Mouse (Mus musculus) ZHBTc4 (cell line): ENCODE data around the gene Enah.

Experiments
- DNase-seq: peaks from one replicate; pipeline ENCODE4 v3.0.0-alpha.2; 2011; ENCODE audit warnings: low read depth, low spot score

Enah gene

DNA sequence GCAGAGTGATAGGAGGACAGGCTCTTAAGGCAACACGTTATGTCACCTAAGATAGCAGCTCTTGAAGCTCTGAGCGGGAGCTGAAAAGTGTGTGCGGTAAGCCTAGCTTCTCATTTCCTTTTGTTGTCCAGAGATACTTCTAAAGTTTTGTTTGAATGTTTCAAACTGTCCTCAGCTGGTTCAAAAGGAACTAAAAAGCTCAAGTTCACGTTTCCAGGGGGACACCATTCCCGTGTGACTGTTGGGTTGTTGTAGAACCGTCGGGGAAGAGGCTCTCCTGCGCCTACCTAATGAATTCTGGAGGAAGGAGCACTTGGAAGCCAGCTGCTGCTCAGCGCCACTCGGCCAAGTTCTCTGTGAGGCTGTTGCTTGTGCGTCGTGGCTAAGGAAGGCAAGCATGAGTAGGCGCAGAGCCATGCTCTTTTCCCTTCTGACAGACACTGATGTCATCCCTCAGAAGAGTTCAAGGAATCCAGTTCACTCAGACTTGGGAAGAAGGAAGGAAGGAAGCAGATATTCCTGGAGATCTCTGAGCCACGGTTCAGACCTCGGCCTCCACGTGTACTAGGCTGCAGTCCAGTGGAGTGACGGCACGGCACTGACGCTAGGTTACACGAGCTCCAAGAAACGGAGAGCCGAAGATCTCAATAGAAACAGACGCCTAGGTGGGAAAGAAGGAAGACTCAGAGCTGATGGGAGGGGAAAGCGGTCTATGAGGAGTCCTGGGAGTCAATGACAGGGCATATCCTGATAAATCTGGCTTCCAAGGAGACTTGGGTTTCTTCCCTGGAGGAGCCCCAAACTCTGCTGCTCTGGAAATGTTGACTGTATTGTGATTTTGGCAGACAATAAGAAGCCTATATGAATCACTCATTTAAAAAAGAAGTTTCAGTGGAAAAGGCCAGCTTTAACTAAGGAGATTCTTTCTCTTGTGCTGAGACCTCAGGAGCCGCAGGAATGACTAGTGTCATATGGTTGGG lies 8.7 kb upstream of the Enah start:
- DNase-seq = peak; percentile 86

DNA sequence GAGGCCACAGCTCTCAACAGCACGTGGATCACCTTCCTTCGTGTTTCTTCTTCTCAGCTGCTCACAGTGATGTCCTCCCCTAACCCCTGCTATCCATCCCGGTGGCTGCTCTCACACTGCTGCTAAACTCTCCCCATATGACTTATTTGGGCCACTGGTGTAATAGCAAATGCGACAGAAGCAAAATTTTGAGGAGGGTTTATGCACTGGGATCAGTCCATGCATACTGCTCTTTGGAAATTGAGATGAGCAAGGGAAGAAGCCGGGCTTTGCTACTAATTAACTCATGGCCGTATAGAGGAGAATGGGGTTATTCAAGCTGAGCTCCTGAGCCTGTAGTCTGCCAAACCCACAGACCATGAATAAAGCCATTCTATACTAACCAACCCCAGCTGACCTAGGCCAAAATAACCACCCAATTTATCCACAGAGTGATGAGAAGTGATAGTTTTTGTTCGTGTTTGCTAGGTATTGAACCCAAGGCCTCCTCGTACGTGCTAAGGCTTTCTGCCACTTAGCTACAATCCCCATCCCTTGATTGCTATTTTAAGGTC lies 7.7 kb upstream of the Enah start:
- DNase-seq = no peak

DNA sequence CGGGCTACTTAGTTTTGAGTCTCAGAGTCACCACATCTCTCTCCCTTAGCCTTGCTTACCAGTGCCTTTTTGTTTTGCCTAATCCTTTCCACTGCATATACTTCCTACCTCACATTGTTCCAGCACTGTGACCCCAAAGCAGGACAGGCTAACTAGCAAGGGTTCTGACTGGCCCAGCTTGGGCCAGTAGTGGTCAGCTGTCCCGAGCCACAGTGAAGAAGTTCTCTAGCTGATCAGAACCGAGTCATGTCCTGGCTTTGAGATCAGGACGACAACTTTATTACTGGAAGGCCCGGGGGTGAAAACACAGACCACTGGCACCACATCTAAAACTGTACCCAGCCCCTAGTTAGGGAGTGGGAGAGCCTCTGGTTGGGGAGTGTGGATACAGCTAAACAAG lies 7.0 kb upstream of the Enah start:
- no peak for DNase-seq

DNA sequence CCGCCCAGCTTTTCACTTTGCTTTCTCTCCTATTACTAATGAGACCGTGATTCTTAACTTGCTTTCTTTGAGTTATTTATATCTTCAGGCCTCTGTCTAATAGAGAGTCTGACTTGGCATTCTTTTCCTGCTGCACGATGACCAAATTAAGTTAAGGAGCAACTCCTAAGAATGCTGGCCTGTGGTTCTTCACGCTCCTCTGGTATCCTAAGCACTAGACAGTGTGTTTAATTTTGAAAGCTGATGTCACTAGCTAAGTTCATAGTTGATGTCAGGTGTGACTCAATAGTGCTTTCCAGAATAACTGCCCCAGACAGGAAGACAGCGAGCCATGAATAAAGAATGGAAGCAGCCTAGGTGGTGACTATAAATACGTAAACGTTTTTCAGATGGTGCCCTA lies 6.3 kb upstream of the Enah start:
- no peak for DNase-seq

DNA sequence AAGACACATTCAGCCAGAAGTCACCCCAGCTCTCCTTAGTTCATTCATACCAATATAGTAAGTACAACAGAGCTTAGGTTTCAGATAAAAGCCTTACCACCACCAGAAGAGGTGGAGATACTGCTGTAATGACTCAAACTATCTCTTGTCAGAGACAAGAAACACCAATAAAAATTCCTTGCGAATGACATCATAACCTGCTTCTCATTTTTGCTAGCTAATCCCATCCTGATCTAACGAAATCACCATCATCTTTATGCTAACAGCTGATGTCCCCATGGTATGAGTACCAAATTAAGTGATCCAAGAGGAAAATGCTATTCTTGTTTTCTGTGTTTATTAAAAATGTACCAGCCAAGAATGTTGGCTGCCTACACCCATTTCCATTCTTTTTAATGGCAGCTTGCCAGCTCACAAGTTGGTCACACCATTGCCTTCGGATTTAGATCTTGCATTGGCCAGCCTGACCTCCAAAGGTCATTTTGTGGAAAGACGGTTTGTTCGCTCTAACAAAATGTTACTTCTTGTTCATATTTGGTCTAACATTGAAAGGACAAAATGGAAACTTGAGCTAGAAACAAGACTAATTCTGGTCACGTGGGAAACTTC lies 2.0 kb upstream of the Enah start:
- DNase-seq = no peak

DNA sequence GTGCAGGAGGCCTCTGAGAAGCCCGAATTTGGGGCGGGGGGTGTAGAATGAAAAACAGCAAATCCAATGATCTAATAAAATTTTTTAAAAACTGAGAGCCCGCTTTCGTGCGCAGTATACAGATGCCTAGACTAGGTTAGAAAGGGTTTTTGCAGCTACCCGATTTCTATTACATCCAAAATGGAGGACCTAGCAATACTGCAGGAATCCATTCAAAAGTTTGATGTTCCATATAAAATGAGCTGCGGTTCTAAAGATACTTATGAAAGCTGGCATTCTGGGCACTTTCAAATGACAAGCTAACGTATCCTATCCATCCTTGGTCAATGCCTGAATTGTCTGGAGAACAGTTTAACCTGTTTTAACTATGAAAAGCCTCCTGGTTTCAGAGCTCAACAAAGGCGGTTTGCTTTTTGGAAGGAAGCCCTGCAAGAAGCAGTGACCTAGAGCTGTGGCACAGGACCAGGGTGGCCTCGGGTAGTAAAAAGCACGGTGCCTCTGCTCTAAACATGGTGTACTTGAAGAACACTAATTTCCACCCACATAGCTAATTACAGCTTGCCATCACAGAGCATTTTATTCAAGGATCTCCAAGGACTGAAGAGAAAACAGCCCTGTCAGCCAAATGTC lies 1.2 kb upstream of the Enah start:
- no peak for DNase-seq

DNA sequence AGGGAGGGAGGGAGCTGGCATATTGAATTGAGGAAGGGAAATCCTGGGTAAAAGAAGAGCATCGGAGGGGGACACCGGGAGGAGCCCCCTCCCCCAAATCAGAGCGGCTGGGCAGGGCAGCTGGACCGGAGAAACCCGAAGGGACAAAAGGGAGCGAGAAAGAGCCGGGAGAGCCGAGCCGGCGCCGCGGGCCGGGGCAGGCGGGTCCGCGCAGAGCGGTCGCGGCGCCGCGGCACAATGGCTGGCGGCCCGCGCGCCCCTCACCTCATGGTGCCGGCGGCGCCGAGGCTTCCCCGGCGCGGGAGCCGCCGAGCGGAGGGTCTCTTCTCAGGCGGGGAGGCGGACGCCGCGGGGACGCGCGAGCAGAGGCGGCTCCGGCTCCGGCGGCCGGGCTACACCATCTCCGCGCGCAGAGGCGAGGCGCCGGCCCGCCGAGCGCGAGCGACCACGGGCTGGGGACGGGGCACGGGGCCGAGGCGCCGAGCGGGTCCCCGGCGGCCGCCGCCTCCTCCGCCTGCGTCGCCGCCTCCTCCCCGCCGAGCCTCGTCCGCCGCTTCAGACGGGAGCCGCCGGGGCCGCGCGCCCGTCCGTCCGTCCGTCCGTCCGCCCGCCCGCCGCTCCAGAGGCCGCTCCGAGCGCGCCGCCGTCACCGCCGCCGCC lies 394 bp downstream of the Enah start:
- DNase-seq = peak; percentile 80

DNA sequence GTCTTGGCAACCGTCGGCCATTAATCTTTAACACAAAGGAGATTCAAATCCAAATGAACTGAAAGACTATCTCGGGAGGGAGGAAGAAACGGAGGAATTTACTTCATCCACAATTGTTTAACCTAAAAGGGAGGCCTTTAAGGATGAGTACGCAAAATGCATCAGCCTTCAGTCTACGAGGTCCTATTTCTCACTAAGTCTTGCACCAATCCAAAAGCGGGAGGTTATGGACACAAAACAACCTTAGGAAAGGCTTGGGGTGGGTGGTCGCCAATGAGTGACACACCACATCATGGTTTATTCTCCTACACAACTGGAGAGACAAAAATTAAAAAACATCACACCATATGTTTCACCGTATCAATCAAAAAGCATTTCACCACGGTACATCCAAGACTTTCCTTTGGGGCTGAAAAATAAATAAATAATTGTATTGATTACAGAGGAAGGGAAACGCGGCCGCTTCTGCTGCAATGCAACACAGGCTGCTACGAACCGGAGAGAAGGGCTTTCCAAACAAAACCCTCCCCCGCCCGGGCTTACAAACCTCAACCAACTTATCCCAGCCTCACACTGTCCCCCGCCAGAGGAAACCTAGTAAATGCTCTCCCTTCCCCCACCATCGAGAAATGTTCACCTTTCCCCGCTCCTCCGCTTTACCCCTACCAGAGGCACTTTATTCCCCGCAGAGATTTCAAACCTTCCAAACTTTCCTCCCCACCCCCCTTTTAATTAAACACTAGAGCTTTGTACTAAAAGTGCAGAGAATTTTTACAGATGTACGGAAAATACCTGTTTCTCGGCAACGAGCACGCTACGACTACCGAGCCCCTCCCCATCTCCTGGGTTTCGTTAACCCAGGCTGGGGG lies 1.2 kb downstream of the Enah start:
- DNase-seq = peak; percentile 73

DNA sequence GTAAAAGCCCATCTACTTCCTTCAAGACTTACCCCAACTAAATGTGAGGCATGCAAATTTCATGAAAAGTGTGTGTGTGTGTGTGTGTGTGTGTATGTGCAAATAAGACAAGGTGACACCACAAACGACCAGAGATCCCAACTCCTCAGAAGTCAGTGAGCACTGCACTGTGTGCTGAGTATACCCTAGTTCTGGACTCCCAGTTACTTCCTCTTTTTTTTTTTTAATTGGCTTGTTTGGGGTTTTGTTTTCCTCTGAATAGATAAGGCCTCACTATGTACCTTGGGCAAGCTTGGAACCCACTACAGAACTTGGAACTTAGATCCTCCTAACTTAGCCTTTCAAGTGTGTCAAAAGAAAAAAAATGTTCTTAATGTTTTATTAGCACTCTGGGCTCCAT lies 14.0 kb downstream of the Enah start:
- no peak for DNase-seq

DNA sequence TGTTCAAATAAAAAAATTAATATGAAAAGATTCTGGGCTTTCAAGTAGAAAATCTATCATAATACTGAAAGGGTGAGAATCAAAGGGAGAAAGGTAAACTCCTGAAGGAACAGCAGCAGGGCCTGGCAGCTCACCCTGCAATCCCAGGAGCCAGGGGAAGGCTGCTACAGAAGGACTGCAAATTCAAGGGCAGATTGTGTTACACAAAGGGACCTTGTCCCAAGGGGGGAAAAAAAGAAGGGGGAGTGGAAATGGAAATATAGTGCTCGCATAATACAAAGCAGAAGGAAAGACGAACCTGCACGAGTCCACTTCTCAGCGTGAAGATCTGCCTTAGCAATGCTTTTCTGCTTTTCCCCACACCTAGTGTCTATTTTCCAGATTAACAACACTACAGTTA lies 21.1 kb downstream of the Enah start:
- DNase-seq = no peak

DNA sequence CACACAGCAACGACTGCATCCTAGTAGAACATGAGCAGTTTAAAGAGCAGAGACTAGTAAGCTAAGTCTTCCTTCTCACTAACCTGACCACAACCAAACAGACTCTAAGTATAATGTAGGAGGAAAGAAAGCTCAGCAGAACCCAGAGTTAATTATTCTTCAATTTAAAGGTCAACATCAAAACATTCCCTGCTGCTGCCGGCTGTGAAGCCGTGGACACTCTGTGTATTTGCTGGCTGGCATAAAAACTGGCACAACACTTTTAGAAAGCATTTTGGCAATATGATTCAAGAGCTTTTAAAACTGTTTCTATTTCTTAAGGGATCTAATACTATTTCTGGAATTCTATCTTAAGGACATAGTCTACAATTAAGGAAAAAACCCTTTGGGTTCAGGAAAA lies 22.0 kb downstream of the Enah start:
- DNase-seq = no peak

DNA sequence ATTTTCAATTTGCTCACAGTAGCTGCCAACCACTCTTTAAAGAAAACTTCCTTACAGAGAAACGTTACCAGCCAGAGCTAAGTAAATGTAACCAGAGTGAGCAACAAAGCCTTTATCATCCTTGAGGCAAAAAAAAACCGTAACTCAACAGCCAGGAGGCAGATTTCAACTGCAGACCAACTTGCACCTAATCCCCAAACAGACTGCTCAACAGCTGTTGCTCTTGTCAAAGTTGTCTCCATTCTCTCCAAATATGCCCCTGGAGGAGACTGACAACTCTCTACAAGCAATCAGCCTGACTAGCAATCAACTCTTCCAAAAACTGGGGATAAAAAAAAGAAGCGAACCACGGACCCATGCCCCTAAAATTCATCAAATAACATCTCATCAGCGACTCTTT lies 26.2 kb downstream of the Enah start:
- no peak for DNase-seq

DNA sequence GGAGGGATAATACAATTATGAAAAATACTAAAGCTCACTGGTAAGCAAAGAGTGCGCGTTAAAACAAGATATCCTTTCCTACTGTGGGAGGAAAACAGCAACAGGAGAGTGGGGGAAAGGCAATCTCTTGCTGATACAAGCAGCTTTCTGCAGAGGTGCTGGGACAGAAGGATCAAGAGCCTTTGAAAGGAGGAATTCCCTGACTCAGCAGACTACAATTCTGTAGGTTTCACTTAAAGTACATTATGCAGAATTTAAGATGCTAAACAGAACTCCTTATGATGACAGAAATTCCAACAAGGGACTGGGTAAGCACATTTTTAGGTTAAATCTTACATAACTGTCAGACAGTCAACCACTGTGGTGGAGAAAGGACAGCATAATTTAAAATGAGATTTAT lies 31.4 kb downstream of the Enah start:
- DNase-seq = no peak

DNA sequence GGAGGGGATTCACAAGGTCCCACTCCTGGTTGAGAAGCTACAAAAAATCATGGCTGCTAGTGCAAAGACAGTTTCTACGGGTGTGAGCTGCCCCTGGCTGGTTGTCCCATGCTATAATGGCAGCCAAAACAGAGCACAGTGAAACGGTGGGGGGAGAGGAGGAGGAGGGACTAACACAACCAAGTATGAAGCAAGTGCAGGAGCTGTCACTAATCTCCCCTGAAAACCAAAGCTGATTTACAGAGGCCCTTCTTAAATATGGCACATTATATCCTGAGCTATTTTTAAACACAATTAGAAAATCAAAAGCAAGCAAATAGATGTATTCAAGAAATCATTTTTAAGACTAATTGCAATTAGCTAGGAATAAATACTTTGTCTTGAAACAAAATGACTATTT lies 32.6 kb downstream of the Enah start:
- no peak for DNase-seq

DNA sequence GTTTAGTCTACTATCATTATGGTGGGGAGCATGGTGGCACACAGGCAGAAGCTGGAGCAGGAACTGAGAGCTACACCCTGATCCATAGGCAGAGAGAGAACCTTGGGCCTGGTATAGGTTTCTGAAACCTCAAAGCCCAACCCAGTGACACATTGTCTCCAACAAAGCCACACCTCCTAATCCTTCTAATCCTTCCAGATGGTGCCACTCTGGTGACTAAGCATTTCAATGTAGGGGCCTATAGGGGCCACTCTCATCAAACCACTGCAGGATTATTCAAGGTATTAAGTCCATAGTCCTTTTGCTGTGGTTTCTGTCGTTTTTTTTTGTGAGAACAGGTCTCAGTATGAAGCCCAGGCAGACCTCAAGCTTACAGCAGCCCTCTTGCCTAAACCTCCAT lies 33.9 kb downstream of the Enah start:
- DNase-seq = no peak

DNA sequence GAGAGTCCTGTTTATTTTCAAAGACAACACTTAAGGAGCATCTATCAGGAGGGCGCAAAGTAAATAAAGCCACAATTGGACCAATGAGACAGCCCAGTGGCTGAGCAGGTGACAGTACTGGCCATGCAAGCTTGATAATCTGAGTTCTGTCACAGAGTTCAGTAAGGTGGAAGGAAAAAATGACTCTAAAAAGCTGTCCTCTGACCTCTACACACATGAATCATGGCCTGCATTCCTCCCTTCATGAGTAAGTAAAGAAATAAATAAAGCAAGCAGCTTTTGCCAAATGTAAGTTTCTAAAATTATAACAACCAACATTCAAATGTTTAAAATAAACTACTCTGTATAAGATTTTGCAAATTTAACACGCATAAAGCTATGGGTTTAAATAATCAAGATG lies 35.0 kb downstream of the Enah start:
- DNase-seq = no peak

DNA sequence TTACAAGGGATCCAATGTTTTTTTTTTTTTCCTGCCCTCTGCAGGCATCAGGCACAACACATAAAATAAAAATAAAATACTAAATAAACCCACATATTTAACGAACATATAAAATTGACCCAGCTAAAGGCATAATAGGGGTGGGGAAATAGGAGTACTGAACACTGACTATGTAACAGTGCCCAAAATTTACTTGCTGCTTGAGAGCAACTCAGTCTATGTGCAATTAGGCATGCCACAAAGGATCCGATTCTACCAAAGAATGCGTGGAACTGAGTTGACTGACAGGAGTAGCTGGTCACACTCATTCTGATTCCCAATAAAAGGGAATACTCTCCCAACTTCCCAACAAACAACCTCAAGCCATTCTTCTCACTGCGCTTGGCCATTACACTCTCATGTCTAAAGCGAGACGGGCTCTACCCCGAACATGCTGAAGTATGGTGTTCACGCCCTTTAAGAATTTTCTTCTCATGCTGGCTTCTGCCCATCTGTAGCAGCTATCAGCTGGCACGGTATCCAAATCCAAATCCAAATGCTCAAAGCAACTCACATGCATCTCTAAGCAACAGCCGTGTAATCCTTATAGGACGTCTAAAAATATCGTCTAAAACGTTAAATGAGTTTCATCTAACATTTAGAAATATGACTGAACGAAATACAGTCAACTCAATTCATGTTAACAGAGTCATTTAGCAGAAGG lies 39.6 kb downstream of the Enah start:
- no peak for DNase-seq

DNA sequence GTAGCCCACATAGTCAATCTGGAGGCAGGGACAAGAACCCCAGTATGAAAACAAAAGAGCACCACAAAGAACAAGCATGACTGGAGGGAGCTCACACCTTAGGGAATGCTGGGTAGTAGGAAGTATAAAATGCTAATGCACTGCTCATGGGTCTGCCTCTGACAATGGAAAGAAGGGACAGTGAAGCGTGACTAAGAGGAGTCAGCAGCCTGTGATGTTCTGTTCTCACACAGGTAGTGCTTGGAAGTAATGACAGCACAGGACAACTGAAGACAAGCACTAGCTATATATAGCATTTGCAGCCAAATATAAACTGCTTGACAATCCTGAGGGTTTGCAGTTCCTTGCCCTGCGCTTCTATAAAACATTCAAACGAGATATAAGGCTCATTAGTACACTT lies 44.3 kb downstream of the Enah start:
- DNase-seq = no peak

DNA sequence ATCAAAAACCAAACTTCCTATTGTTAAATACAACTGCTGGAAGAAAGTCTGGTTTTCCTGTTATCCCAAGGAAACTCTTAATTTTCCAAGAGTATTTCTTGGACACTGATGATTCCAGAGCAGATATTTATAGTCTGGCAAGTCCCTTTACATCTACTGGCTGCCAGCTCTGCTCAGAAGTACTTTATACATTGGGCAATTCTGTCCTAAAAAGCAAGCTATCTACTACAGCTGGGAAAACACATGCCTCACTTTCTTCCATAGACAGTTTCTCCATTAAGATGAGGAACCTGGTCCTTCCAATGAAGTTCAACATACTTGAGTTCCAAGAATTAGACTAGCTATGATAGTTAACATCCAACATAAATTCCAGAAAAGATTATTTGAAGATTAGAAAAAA lies 44.9 kb downstream of the Enah start:
- no peak for DNase-seq

DNA sequence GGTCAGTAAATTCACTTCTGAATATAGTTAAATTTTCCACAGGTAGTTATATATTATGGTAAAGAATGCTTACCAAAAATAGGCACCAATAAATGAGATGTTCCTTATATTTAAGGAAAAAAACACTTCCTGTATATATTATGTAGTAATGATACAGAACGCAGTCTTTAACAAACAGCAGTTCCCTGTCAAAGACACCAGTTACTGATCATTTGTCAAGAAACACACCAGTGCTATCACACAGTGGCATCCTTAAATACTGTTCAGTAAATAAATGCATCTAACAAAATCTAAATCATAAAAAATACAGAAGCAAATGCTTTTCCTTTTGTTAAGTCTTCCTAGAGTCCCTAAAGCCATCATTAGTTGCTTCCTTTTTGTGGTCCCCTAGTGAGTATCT lies 54.5 kb downstream of the Enah start:
- no peak for DNase-seq
